Mouse (Mus musculus) kidney, embryonic 14.5 days (tissue): ENCODE data around the gene Sema6d. TPM values are rescaled to one million over a fixed set of nuclear protein-coding genes. Genes with fewer than 3 reads are reported as not detected.

Source experiments
- ATAC-seq: fragments of 200-750 bp; cut with Nextera tagmentation; 2 replicates; pipeline ENCODE4 v1.8.0; 2017; ENCODE audit warnings: moderate number of reproducible peaks, mild to moderate bottlenecking, moderate TSS enrichment, moderate library complexity; ENCODE audit not compliant: low FRiP score, low TSS enrichment
- H3K27ac ChIP-seq: fragments of 300-500 bp; sonication (generic); 2 replicates; pipeline ENCODE4 v1.5.1; 2014; ENCODE audit warnings: low read depth, mild to moderate bottlenecking, low read length, moderate library complexity, mixed read lengths
- H3K27me3 ChIP-seq: fragments of 300-500 bp; sonication (generic); 2 replicates; pipeline ENCODE4 v1.6.1; 2014; ENCODE audit warnings: mild to moderate bottlenecking, low read length; ENCODE audit not compliant: control insufficient read depth, insufficient read depth
- H3K36me3 ChIP-seq: fragments of 300-500 bp; sonication (generic); 2 replicates; pipeline ENCODE4 v1.6.1; 2014; ENCODE audit warnings: low read length, mixed read lengths; ENCODE audit not compliant: control insufficient read depth, insufficient read depth
- H3K4me1 ChIP-seq: fragments of 300-500 bp; sonication (generic); 2 replicates; pipeline ENCODE4 v1.6.1; 2014; ENCODE audit warnings: low read length, mixed read lengths; ENCODE audit not compliant: control insufficient read depth, insufficient read depth
- H3K4me2 ChIP-seq: fragments of 300-500 bp; sonication (generic); replicated peaks from 2 replicates; pipeline ENCODE4 v1.6.1; 2014; ENCODE audit warnings: low read depth, mild to moderate bottlenecking, low read length
- H3K4me3 ChIP-seq: fragments of 300-500 bp; sonication (generic); 2 replicates; pipeline ENCODE4 v1.5.1; 2014; ENCODE audit warnings: mild to moderate bottlenecking, low read length
- H3K9ac ChIP-seq: fragments of 300-500 bp; sonication (generic); 2 replicates; pipeline ENCODE4 v1.6.1; 2014; ENCODE audit warnings: low read depth, mild to moderate bottlenecking, low read length, moderate library complexity
- H3K9me3 ChIP-seq: fragments of 300-500 bp; sonication (generic); 2 replicates; pipeline ENCODE4 v1.6.1; 2016; ENCODE audit warnings: low read length; ENCODE audit not compliant: control insufficient read depth
- WGBS: fragments of 180-500 bp; shearing (Covaris S2); extraction: QIAGEN DNeasy Blood & Tissue Kit; methylation state at CpG from one replicate; pipeline ENCODE4 v1.1.7; 2014; 5-methylcytosine and 5-hydroxymethylcytosine counted together
- polyA plus RNA-seq: library from polyadenylated mRNA; unstranded; fragments of >200 nt; fragmentation: Nextera tagmentation; extraction: Ambion mirVana; gene quantifications from 2 replicates; pipeline ENCODE4 v1.2.1, GENCODE M21; 2014

Sema6d gene
- polyA plus RNA-seq, result 8.3 and 11.8 TPM in 2 replicates

DNA sequence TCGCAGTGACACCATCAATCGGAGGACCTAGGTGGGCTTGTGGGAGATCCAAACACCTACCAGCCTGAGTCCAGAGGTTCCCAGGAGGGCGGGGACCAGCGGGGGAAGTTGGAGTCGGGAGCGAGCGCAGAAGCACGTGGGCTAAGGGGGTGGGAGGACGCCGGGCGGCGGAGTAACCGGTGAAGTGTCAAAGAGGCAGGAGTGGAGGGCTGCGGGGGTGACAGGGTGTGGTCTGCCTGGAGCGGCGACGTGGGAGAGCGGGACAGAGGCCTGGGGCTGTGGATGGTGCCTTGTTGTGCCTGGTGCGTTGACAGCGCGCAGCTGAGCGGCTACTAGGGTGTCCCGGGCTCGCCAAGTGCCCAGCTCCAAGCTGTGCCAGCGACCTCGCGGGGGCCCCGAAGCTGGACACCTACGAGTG lies at the start of gene Sema6d:
TSS of gene Sema6d (plus strand) at position 157 of the 418 bp plus-strand sequence.
- peak within 1 kb of the TSS; percentile 48 for H3K4me3 ChIP-seq
- H3K27me3 ChIP-seq, result peaks cover 27% of the 10 kb centered on the region
- ATAC-seq, result peak; percentile 89
- H3K4me1 ChIP-seq, result 0 out of 2 replicates have a peak, but pooled peaks cover 8% of the 10 kb centered on the region
- H3K4me2 ChIP-seq, result peak within 1 kb of the TSS; percentile 92
- no peaks in the 10 kb centered on the region for H3K36me3 ChIP-seq
- H3K9me3 ChIP-seq, result no peaks in the 10 kb centered on the region
- WGBS, result 2% methylated on average over 29 of the region's 29 CpGs
- peak within 1 kb of the TSS; percentile 40; the same call in 1 of the 2 replicates for H3K9ac ChIP-seq
- H3K27ac ChIP-seq, result no peak within 1 kb of the TSS

DNA sequence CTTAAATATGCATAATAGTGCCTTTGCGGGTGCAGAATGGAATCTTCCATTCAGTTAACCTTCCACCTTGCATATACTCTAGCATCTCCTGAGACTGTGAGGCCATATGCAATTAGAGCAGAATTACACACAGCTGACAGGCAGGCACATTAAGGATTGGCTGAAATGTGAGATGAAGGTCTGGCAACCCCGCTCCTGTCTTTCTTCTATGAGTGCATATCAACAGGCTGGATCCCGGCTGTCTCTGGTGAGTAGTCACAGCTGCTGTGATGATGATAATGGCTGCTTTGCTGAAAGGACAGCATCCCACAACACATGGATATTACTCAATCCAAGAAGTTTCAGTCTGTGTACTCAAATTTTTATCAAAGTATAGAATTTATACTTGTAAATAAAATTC lies 29.9 kb upstream of the Sema6d start:
- Histone ChIP-seq H3K27ac (no peak overlapping the region), H3K9me3 (no peaks in the 10 kb centered on the region), H3K4me2 (no peak overlapping the region), H3K27me3 (no peaks in the 10 kb centered on the region), H3K4me1 (no peaks in the 10 kb centered on the region), H3K9ac (no peak overlapping the region), H3K36me3 (no peaks in the 10 kb centered on the region), H3K4me3 (no peak overlapping the region)
- 36% methylated on average over 3 of the region's 3 CpGs for WGBS
- ATAC-seq, result peak; percentile 69; the same call in 1 of the 2 replicates

DNA sequence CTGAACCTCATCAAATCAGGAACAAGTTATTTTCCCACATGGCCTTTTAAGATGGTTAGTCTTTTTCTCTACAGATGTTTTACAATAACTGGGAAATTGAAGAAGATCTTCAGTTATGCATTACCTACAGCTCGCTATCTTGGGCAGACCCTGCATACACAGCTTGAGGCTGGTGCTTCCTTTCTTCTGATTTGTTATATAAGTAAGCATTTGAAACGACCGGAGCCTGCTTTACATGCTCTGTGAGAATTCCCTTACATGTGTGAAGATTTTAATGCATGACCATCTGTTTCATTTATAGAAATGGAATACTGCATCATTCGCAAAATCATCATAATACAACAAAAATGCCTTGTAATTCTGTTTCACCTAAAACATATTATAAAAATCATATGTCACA lies 21.4 kb upstream of the Sema6d start:
- Histone ChIP-seq H3K4me2 (no peak overlapping the region), H3K27me3 (no peaks in the 10 kb centered on the region), H3K36me3 (no peaks in the 10 kb centered on the region), H3K9me3 (no peaks in the 10 kb centered on the region), H3K9ac (no peak overlapping the region), H3K27ac (no peak overlapping the region), H3K4me3 (no peak overlapping the region), H3K4me1 (no peaks in the 10 kb centered on the region)
- no peak for ATAC-seq
- 90% methylated on average over 4 of the region's 4 CpGs for WGBS

DNA sequence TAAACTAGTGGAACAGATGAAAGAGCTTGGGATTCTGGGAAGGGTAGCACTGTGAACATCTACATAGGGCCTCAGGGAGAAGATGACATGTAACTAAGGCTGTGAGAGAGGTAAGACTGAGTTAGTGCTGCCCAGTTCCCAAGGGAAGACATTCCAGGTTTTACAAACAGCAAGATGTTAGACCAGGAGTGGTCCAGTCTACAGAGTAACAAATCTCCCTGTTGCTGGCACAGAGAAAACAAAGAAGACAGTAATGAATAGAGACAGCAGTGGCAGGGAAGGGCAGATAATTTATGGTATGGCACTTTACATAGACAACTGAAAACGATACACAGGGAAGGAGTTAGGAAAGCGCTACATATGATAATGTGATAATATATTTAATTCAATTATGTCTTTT lies 19.1 kb upstream of the Sema6d start:
- no peak overlapping the region for H3K4me2 ChIP-seq
- no peak overlapping the region for H3K27ac ChIP-seq
- no peaks in the 10 kb centered on the region for H3K36me3 ChIP-seq
- no peaks in the 10 kb centered on the region for H3K27me3 ChIP-seq
- peak; percentile 90 for ATAC-seq
- H3K9ac ChIP-seq, result no peak overlapping the region
- H3K4me3 ChIP-seq, result no peak overlapping the region
- 18% methylated on average over 2 of the region's 2 CpGs for WGBS
- H3K4me1 ChIP-seq, result no peaks in the 10 kb centered on the region
- no peaks in the 10 kb centered on the region for H3K9me3 ChIP-seq

DNA sequence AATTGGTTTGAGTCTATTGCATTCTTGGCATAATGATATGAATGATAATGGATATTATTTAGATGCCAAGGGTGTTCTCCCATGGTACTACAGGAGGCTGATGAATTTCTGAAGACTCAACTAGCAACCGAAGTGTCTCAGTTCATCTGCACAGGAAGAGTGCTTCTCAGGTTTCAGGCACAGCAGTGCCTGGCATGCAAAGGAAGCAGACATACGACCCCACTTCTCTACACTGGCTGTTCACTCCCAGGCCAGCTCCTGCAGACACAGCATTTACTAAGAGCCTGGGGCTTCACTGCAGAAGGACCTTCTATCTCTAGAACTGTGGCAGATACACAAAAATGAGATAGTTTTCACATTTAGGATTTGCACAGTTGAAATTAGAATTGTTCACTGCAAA lies 18.4 kb upstream of the Sema6d start:
- Histone ChIP-seq H3K9me3 (no peaks in the 10 kb centered on the region), H3K36me3 (no peaks in the 10 kb centered on the region), H3K4me1 (no peaks in the 10 kb centered on the region), H3K4me3 (no peak overlapping the region), H3K27ac (no peak overlapping the region), H3K9ac (no peak overlapping the region), H3K4me2 (no peak overlapping the region), H3K27me3 (no peaks in the 10 kb centered on the region)
- ATAC-seq, result peak; percentile 96
- WGBS, result 5% methylated on average over 2 of the region's 2 CpGs

DNA sequence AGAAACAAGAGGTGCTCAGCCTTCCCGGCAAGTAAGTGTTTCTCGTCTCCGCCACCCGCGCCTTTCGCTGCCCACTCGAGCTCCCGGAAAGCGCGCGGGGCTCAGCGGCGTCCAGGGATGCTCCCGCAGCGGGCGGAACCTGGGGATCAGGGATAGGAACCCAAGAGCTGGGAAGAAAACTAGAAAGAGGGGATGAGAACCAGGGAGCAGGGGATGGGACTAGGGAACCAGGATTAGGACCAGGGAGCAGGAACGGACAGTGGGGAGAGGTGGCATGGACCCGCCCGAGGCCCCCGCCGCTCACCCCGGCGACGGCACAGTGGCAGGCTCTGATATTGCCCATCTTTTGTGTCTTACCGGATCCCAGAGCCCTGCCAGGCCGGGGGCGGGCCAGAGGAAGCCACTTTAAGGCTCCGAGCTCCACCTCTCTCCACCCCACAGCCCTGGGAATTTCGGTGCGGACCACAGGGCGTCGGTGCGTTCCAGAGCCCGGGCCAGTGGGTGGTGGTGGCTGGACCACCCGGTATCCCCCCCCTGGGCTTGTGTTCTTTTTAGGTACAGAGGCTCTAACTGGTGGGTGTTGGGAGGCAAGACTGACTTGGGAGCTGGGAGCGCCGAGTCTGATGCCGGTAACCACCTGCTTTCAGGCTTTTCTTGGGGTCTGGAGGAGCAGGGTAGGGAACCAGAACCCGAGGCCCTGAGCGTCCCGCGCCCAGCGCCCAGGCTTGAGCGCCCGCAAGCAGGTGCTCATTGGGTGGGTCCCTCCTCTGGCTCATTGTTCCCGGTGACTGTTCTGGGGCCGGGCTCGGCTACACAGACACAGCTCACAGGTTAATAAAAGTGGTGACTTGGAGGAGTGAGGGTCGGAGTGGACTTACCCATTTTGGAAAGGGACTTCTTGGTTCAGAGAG lies 717 bp downstream of the Sema6d start:
- peaks cover 27% of the 10 kb centered on the region for H3K27me3 ChIP-seq
- no peaks in the 10 kb centered on the region for H3K9me3 ChIP-seq
- peak overlapping the region; percentile 92 for H3K4me2 ChIP-seq
- WGBS, result under 1% methylated on average over 49 of the region's 49 CpGs
- no peaks in the 10 kb centered on the region for H3K36me3 ChIP-seq
- peak; percentile 77 for ATAC-seq
- peak overlapping the region; percentile 40; the same call in 1 of the 2 replicates for H3K9ac ChIP-seq
- no peak overlapping the region for H3K27ac ChIP-seq
- H3K4me1 ChIP-seq, result 0 out of 2 replicates have a peak, but pooled peaks cover 8% of the 10 kb centered on the region
- peak overlapping the region; percentile 48 for H3K4me3 ChIP-seq

DNA sequence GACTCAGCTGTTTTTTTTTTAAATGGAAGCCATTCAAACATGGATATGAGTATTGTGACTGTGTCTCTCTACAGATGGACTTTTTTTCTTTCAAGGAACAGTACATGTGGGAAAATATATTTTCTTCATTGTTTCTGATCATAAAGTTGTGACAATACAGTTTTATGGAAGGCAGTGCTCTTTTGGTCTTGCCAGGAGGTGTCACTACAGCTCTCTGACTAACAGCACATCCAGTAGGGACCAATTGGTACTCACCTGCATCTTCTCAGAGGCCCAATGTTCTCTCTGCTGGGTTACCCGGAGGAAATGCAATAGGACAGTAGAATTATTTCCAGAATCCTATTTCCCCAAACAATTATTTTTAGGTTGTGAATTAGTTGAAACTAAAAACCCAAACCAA lies 9.9 kb downstream of the Sema6d start:
- Histone ChIP-seq H3K4me3 (no peak overlapping the region), H3K4me2 (no peak overlapping the region), H3K36me3 (no peaks in the 10 kb centered on the region), H3K27ac (no peak overlapping the region), H3K9ac (no peak overlapping the region), H3K27me3 (no peaks in the 10 kb centered on the region; the same call in 1 of the 2 replicates), H3K9me3 (no peaks in the 10 kb centered on the region), H3K4me1 (no peaks in the 10 kb centered on the region)
- no peak for ATAC-seq
- 38% methylated on average over 1 of the region's 1 CpGs for WGBS

DNA sequence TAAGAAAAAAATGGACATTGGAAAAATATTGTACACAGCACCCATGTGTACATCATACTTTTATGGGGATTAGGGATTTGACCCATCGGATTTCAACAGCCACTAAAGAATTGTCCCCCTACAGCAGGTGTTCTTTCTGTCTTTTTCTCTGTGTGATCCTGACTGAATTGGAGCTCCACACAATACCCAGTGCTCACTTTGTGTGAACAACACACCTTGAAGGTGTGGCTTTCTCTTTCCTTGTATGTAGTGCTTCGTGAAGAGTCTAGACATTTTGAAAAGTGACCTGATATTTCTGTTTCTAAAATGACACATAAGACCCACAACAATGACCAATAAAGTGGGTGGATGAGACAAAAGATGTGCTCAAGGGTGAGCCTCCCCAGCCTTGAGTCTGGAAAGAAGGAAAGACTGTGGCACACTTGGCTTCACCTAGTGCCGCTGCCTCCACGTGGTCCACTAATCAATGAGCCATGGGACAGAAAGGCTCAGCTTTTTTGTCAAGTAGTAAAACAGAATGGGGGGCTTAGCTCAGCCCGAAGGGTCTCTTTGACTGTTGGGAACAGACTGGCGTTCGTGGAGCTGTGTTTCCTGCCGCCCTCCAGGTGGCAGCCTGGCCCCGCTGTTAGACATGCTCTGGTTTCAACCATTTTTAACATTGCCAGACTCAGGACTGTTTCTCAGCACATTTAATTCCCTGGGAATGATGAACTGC lies 10.9 kb downstream of the Sema6d start:
- Histone ChIP-seq H3K27me3 (no peaks in the 10 kb centered on the region; the same call in 1 of the 2 replicates), H3K4me3 (no peak overlapping the region), H3K36me3 (no peaks in the 10 kb centered on the region), H3K4me1 (no peaks in the 10 kb centered on the region), H3K9ac (no peak overlapping the region), H3K4me2 (no peak overlapping the region), H3K27ac (no peak overlapping the region), H3K9me3 (no peaks in the 10 kb centered on the region)
- peak; percentile 55; the same call in 1 of the 2 replicates for ATAC-seq
- whole genome bisulfite sequencing, result 23% methylated on average over 9 of the region's 9 CpGs

DNA sequence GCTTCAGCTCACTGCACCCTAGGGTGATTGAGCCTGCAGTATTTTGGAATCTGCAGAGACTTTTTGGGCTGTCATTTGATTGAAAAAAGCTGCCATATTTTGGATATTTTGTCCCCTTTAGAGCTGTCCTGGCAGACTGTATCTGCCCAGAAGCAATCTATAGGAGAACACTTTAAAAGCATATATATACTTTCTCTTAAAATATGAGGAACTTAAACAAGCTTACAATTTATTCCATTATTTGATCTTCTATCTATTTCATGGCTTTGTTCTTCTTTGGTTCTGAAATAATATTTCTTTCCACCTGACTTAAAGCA lies 11.4 kb downstream of the Sema6d start:
- H3K4me2 ChIP-seq, result no peak overlapping the region
- H3K9me3 ChIP-seq, result no peaks in the 10 kb centered on the region
- no peaks in the 10 kb centered on the region for H3K4me1 ChIP-seq
- no peak overlapping the region for H3K27ac ChIP-seq
- no peak overlapping the region for H3K9ac ChIP-seq
- no peak for ATAC-seq
- H3K36me3 ChIP-seq, result no peaks in the 10 kb centered on the region
- H3K27me3 ChIP-seq, result no peaks in the 10 kb centered on the region
- H3K4me3 ChIP-seq, result no peak overlapping the region
